Mouse (Mus musculus): ENCODE data around the gene Esrrg.

The Esrrg gene

GRCm38 (mm10) chr1:187710434-187710948, 101.9 kb downstream of the Esrrg start:
- Histone ChIP-seq H3K27me3 (ENCODE audit: control insufficient read depth, insufficient read depth, low read length, poor library complexity, severe bottlenecking) (no peaks in the 10 kb centered on the region), H3K36me3 (ENCODE audit: control insufficient read depth, insufficient read depth, low read length, poor library complexity, severe bottlenecking) (no peaks in the 10 kb centered on the region)
- DNase-seq (ENCODE audit: low read depth, low spot score): no peak

GRCm38 (mm10) chr1:187721035-187721434, 112.4 kb downstream of the Esrrg start:
- DNase-seq (ENCODE audit: low read depth, low spot score): no peak
- Histone ChIP-seq H3K36me3 (ENCODE audit: control insufficient read depth, insufficient read depth, low read length, poor library complexity, severe bottlenecking) (no peaks in the 10 kb centered on the region), H3K27me3 (ENCODE audit: control insufficient read depth, insufficient read depth, low read length, poor library complexity, severe bottlenecking) (no peaks in the 10 kb centered on the region)

GRCm38 (mm10) chr1:187722016-187722415, 113.4 kb downstream of the Esrrg start:
- no peak for DNase-seq (ENCODE audit: low read depth, low spot score)
- no peaks in the 10 kb centered on the region for H3K27me3 ChIP-seq (ENCODE audit: control insufficient read depth, insufficient read depth, low read length, poor library complexity, severe bottlenecking)
- H3K36me3 ChIP-seq (ENCODE audit: control insufficient read depth, insufficient read depth, low read length, poor library complexity, severe bottlenecking): no peaks in the 10 kb centered on the region

GRCm38 (mm10) chr1:187724651-187725050, 116.1 kb downstream of the Esrrg start:
- Histone ChIP-seq H3K36me3 (ENCODE audit: control insufficient read depth, insufficient read depth, low read length, poor library complexity, severe bottlenecking) (no peaks in the 10 kb centered on the region), H3K27me3 (ENCODE audit: control insufficient read depth, insufficient read depth, low read length, poor library complexity, severe bottlenecking) (no peaks in the 10 kb centered on the region)
- DNase-seq (ENCODE audit: low read depth, low spot score): no peak

GRCm38 (mm10) chr1:187725351-187725750, 116.8 kb downstream of the Esrrg start:
- Histone ChIP-seq H3K27me3 (ENCODE audit: control insufficient read depth, insufficient read depth, low read length, poor library complexity, severe bottlenecking) (no peaks in the 10 kb centered on the region), H3K36me3 (ENCODE audit: control insufficient read depth, insufficient read depth, low read length, poor library complexity, severe bottlenecking) (no peaks in the 10 kb centered on the region)
- no peak for DNase-seq (ENCODE audit: low read depth, low spot score)

- DNase-seq (ENCODE audit: low read depth, low spot score): no peak
- H3K36me3 ChIP-seq (ENCODE audit: control insufficient read depth, insufficient read depth, low read length, poor library complexity, severe bottlenecking): no peaks in the 10 kb centered on the region
- no peaks in the 10 kb centered on the region for H3K27me3 ChIP-seq (ENCODE audit: control insufficient read depth, insufficient read depth, low read length, poor library complexity, severe bottlenecking)
Measured at GRCm38 (mm10) chr1:187731171-187731570, 122.6 kb downstream of the Esrrg start.

GRCm38 (mm10) chr1:187736507-187736906, 127.9 kb downstream of the Esrrg start:
- no peaks in the 10 kb centered on the region for H3K27me3 ChIP-seq (ENCODE audit: control insufficient read depth, insufficient read depth, low read length, poor library complexity, severe bottlenecking)
- no peaks in the 10 kb centered on the region for H3K36me3 ChIP-seq (ENCODE audit: control insufficient read depth, insufficient read depth, low read length, poor library complexity, severe bottlenecking)
- DNase-seq (ENCODE audit: low read depth, low spot score): no peak

GRCm38 (mm10) chr1:187737296-187737695, 128.7 kb downstream of the Esrrg start:
- DNase-seq (ENCODE audit: low read depth, low spot score): no peak
- H3K27me3 ChIP-seq (ENCODE audit: control insufficient read depth, insufficient read depth, low read length, poor library complexity, severe bottlenecking): no peaks in the 10 kb centered on the region
- H3K36me3 ChIP-seq (ENCODE audit: control insufficient read depth, insufficient read depth, low read length, poor library complexity, severe bottlenecking): no peaks in the 10 kb centered on the region

GRCm38 (mm10) chr1:187740531-187740930, 131.9 kb downstream of the Esrrg start:
- H3K36me3 ChIP-seq (ENCODE audit: control insufficient read depth, insufficient read depth, low read length, poor library complexity, severe bottlenecking): no peaks in the 10 kb centered on the region
- no peaks in the 10 kb centered on the region for H3K27me3 ChIP-seq (ENCODE audit: control insufficient read depth, insufficient read depth, low read length, poor library complexity, severe bottlenecking)
- DNase-seq (ENCODE audit: low read depth, low spot score): no peak

- DNase-seq (ENCODE audit: low read depth, low spot score): no peak
- Histone ChIP-seq H3K27me3 (ENCODE audit: control insufficient read depth, insufficient read depth, low read length, poor library complexity, severe bottlenecking) (no peaks in the 10 kb centered on the region), H3K36me3 (ENCODE audit: control insufficient read depth, insufficient read depth, low read length, poor library complexity, severe bottlenecking) (no peaks in the 10 kb centered on the region)
Measured at GRCm38 (mm10) chr1:187741306-187741705, 132.7 kb downstream of the Esrrg start.

- DNase-seq (ENCODE audit: low read depth, low spot score): no peak
- H3K27me3 ChIP-seq (ENCODE audit: control insufficient read depth, insufficient read depth, low read length, poor library complexity, severe bottlenecking): no peaks in the 10 kb centered on the region
- no peaks in the 10 kb centered on the region for H3K36me3 ChIP-seq (ENCODE audit: control insufficient read depth, insufficient read depth, low read length, poor library complexity, severe bottlenecking)
Measured at GRCm38 (mm10) chr1:187742071-187742470, 133.5 kb downstream of the Esrrg start.

- H3K36me3 ChIP-seq (ENCODE audit: control insufficient read depth, insufficient read depth, low read length, poor library complexity, severe bottlenecking): no peaks in the 10 kb centered on the region
- H3K27me3 ChIP-seq (ENCODE audit: control insufficient read depth, insufficient read depth, low read length, poor library complexity, severe bottlenecking): no peaks in the 10 kb centered on the region
- no peak for DNase-seq (ENCODE audit: low read depth, low spot score)
Measured at GRCm38 (mm10) chr1:187749294-187749693, 140.7 kb downstream of the Esrrg start.

GRCm38 (mm10) chr1:187749931-187750330, 141.3 kb downstream of the Esrrg start:
- H3K27me3 ChIP-seq (ENCODE audit: control insufficient read depth, insufficient read depth, low read length, poor library complexity, severe bottlenecking): no peaks in the 10 kb centered on the region
- DNase-seq (ENCODE audit: low read depth, low spot score): no peak
- no peaks in the 10 kb centered on the region for H3K36me3 ChIP-seq (ENCODE audit: control insufficient read depth, insufficient read depth, low read length, poor library complexity, severe bottlenecking)

- H3K36me3 ChIP-seq (ENCODE audit: control insufficient read depth, insufficient read depth, low read length, poor library complexity, severe bottlenecking): no peaks in the 10 kb centered on the region
- no peaks in the 10 kb centered on the region for H3K27me3 ChIP-seq (ENCODE audit: control insufficient read depth, insufficient read depth, low read length, poor library complexity, severe bottlenecking)
- no peak for DNase-seq (ENCODE audit: low read depth, low spot score)
Measured at GRCm38 (mm10) chr1:187755528-187755927, 146.9 kb downstream of the Esrrg start.

- no peaks in the 10 kb centered on the region for H3K36me3 ChIP-seq (ENCODE audit: control insufficient read depth, insufficient read depth, low read length, poor library complexity, severe bottlenecking)
- H3K27me3 ChIP-seq (ENCODE audit: control insufficient read depth, insufficient read depth, low read length, poor library complexity, severe bottlenecking): no peaks in the 10 kb centered on the region
- DNase-seq (ENCODE audit: low read depth, low spot score): no peak
Measured at GRCm38 (mm10) chr1:187757981-187758380, 149.4 kb downstream of the Esrrg start.

GRCm38 (mm10) chr1:187758546-187758945, 150.0 kb downstream of the Esrrg start:
- Histone ChIP-seq H3K36me3 (ENCODE audit: control insufficient read depth, insufficient read depth, low read length, poor library complexity, severe bottlenecking) (no peaks in the 10 kb centered on the region), H3K27me3 (ENCODE audit: control insufficient read depth, insufficient read depth, low read length, poor library complexity, severe bottlenecking) (no peaks in the 10 kb centered on the region)
- DNase-seq (ENCODE audit: low read depth, low spot score): no peak
